Mouse (Mus musculus): ENCODE results near the gene Kif3c.

DNA sequence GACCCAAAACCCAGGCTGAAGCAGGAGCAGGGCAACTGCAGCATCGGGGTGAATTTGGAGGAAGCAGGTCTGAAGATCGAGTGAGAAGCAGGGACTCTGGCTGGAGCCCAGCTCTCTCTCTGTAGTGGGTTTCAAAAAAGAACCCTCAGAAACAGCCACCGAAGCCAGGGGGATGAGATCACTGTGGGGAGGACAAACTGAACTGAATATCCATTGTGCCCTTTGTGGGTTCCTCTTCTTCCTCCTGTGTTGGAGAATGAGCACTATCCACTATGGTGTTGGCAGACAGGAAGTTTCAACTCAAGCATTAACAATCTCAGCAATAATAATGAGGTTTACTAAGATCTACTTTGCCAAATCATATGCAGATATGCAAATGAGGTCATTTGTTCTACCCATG is 7.1 kb downstream of the Kif3c start:
- TF ChIP-seq EP300 (IDR thresholded peaks at IDR 0.05; ENCODE audit: insufficient read depth, low read depth, low read length) (no peak), CTCF (IDR thresholded peaks at IDR 0.05; ENCODE audit: low read depth, low read length) (no peak)

Measured in ES-Bruce4 (cell line).